Mouse (Mus musculus) thymus, postnatal 4 days (tissue): ENCODE data around the gene Slc39a11.
"Not testable (repeated sequence)": the region's sequence is repeated elsewhere in the genome, so short reads cannot be mapped to it uniquely, and the experiment has no call there.

Source experiments
- DNase-seq: peaks from one replicate; pipeline ENCODE4 v3.0.0; 2021

The Slc39a11 gene

DNA sequence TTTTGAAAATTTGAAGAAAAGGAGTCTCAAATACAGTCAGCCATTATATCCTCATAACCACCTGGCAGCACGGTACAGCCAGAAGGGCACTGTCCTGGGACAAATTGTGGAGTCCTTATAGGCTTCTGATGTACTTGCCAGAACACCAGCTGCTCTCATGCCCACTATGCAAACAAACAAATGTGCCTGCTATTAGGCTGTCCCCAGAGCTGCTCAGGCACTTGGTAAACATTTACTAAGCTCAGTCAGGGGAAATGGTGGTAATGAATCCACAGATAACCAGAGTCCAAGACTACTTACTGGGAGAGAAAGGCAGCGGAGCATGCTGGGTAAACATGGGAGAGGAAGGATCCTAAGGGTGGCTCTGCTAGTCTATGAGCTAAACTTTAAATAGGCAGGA is 17.2 kb upstream of the Slc39a11 start:
- no peak for DNase-seq

DNA sequence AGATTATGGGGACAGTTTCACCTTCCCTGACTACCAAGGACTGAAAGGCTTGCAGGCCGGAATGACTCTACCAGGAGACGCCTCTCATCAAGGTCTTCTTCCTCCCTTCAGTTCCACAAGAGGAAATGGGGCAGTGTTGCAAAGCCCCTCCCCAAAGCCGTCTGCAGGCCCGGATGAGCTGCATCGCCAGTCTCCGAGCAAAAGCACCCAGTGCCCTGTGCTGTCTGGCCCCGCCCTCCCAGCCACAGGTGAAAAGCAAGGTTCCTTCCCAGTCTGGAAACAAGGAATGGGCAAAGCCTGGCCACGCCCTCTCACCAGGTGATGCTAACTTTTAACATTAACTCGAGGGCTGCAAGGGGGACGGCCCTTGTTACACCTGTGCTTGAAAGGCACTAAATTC is 16.8 kb upstream of the Slc39a11 start:
- DNase-seq: peak; percentile 63

DNA sequence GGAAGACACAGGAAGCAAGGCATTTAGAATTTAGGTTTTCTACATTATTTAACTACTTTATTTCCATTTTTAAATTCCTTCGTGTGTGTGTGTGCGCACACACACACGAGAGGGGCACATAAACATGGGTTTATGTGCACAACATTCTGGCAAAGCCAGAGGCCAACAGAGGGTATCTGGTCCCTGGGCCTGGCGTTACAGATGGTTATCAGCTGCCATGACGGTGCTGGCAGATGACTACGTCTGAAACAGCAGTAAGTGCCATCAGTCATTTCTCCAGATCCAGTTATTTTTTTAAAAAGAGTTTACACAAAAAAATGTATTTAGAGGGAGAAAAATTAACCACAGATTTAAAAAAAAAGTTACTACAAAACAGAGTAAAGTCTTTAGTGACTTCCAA is 16.3 kb upstream of the Slc39a11 start:
- no peak for DNase-seq

DNA sequence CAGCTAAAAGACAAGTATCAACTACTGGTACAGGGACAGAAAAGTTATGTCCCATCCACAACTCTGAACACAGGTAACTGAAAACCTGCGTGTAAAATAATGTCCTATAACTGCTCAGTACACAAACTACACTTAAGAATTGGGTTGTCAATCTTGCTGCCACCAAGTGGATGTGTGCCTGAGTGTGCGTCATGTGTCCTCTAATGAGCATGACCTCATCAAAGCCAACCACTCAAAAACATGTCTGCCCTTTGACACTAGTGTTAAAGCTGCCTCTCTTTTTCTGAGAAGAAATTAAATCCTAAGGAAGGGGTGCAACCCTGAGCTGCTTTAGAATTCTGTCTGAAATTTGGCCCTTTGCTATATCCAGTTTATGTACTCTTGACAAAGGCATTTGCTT is 14.4 kb upstream of the Slc39a11 start:
- DNase-seq: no peak

DNA sequence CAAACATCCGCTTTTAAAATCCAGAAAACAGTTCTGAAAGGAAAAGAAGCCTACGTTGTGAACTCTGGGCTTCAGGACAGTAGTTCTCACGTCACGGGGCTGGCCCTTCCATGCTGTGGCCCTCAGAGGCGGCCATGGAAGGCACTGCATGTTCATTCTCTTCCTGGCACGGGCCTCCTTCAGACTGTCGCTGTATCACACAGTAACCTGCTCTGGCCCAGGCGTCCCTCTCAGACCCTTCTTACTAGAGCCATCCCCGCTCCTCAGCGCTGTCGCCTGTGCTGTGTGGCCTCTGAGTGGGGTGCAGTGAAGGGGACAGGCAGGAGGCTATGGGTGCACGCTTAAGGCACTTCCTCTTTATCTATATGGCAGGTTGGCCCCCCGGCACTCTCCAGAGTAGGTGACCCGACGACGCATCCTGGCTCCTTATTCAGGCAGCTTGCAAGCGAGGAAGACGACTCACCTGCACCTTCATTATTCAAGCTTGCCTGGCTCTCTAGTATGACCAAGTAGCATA is 12.0 kb upstream of the Slc39a11 start:
- DNase-seq: no peak

DNA sequence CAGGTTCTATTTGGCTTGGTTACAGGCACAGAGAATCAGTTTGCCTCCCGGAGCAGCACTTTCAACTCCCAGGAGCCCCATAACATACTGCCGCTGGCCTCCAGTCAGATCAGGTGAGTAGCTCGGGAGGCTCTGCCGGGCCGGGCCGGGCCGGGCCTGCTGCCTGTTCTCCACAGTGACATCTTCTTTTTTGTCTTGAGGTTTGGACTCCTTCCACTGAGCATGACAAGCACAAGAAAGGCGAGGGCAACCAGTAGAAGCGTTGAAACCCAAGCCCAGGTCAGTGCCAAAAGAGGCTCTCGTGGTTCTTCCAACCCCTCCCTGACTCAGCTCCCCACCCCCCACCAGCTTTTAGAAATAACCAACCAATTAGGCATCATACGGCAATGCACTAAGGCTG is 11.1 kb upstream of the Slc39a11 start:
- DNase-seq: no peak

DNA sequence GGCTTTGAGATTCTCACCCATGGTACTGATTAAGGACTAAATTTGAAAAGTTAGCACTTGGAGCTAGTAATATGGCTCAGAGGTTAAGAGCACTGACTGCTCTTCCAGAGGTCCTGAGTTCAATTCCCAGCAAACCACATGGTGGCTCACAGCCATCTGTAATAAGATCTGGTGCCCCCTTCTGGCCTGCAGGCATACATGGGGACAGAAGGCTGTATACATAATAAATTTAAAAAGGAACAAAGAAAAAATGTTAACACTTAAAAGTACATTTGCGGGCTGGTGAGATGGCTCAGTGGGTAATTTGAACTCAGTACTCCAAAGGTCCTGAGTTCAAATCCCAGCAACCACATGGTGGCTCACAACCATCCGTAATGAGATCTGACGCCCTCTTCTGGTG is 10.3 kb upstream of the Slc39a11 start:
- DNase-seq: not testable (repeated sequence)

DNA sequence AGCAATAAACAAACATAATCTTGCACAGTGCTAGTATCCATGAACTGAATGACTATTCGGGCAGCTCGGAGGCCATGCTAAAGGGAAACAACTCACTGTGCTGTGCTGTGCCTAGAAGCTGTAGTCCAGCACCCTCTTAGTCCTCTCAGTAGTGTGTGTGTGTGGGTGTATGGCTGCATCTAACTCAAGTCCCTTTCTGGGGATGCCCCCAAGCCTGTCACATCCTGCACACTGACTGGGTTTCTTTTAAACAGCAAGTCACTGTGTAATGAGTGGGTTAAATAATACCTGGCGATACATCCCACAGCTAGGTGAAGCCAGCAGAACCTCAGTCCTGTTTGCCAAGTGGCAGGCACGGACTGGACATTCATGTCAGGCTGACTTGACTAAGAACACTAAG is 8.9 kb upstream of the Slc39a11 start:
- DNase-seq: no peak

DNA sequence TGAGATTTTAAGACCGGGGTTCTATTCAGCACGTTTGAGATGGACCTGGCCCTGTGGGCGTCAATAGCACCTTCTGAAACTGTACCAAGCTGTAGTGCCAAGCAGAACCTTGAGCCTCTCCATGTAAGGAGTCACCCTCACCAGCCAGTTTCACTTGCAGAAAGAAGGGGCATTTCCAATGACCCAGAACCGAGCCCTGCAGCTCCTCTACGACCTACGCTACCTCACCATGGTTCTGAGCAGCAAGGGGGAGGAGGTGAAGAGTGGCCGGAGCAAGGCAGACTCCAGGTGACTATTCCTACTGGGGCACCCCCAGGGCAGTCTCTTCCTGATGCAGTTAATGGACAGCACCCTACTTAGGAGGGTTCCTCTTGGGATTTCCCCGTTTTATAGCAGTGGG is 8.4 kb upstream of the Slc39a11 start:
- no peak for DNase-seq

DNA sequence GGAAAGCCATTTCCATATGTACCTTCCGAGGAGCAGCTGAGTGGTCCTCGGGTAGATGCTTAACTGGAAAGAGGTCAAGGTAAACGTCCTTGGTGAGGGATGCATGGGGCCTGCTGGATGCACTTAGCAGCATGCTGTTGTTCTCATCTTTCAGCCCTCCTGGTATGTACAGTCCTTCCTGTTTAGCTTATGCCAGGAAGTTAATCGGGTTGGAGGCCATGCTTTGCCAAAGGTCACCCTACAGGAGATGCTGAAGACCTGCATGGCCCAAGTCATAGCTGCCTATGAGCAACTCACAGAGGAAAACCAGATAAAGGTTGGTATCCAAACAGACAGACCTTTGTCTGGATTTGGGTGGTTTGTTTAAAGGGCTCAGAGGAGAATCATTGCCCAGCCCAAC is 7.3 kb upstream of the Slc39a11 start:
- no peak for DNase-seq

DNA sequence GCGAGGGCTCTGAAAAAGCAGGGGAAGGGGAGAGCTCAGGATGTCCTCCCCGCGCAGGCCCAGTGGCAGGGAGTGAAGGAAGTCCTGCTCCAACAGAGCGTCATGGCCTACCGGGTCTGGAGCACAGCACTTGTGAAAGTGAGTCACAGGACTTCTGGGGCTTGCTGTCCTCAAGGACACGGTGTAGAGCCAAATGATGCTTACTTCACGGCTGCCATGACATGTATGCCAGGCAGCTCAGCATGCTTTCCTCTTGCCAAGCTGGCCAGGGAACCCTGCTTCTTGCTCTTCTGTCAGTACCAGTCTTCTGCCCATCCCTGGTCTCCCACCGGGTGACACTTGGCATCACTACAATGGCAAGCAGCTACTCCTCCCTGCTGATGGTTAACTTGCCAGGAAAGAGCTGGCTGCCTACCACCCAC is 6.6 kb upstream of the Slc39a11 start:
- DNase-seq: no peak

DNA sequence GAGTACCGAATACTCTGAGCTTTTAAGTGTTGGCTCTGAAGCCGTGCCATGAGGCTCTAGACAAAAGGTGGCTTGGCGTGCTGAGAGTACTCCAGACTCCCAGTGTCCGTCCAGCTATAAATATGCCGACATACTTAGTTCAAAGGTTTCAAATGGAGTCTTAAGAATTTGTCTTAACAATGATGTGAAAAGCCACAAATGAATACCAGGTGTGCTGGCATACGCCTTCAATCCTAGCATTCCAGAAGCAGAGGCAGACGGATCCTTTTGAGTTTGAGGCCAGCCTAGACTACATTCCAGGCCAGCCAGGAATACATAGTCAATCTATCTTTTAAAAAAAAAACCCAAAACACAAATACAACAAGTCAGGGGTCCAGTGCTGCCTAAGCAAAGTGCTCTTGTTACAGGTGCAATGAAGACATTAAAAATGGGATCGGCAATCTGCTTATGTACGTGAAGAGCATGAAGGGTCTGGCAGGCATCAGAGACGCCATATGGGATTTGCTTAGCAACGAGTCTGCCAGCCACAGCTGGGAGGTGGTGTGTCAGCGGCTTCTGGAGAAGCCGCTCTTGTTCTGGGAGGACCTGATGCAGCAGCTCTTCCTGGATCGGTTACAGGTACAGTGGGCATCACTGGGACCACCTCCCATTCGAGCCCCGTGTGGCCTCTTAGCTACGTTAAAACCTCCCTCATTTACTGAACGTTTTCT is 4.8 kb upstream of the Slc39a11 start:
- no peak for DNase-seq

DNA sequence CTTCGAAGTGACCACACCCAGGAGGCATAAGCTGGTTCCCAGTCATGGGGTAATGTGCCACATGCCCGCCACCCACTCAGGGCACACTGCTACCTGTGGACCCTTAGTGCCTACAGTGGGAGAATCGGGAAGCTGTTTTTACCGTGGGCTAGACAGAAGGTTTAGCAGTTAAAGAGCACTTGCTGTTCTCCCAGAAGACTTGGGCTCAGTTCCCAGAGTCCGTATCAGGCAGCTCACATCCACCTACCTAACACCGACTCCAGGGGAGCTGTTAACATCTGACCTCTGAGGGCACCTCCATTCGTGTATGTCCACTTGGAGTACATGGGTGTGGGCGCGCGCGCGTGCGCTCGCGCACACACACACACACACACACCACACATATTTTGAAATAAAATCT is 4.2 kb upstream of the Slc39a11 start:
- no peak for DNase-seq

DNA sequence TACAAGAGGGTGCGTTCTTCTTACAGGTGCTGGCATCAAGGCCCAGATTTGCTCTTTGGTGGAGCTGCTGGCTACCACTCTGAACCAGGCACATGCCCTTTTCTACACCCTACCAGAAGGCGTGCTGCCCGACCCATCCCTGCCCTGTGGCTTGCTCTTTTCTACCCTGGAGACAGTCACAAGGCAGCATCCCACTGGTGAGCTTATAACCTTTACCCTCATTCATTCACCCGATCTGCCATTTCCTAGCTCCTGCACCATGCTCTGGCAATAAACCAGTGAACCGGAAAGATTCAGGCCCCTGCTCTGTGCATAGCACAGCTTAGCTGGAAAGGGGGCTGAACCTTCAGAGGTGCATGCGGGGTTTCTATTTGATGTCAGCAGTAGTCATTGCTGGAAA is 2.6 kb upstream of the Slc39a11 start:
- DNase-seq: no peak

DNA sequence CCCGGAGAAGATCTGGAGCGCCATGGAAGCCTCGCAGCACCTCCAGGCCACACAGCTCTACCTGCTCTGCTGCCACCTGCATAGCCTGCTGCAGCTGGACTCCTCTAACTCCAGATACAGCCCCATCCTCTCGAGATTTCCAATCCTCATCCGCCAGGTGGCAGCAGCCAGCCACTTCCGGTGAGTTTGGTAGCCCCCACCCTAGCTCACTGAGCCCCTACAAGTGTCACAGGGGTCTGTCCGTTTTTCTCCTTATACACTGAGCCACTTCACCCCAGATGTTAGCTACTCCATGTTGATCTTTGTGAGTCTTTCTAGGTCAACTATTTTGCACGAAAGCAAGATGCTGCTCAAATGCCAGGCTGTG is 2.0 kb upstream of the Slc39a11 start:
- peak; percentile 78 for DNase-seq

DNA sequence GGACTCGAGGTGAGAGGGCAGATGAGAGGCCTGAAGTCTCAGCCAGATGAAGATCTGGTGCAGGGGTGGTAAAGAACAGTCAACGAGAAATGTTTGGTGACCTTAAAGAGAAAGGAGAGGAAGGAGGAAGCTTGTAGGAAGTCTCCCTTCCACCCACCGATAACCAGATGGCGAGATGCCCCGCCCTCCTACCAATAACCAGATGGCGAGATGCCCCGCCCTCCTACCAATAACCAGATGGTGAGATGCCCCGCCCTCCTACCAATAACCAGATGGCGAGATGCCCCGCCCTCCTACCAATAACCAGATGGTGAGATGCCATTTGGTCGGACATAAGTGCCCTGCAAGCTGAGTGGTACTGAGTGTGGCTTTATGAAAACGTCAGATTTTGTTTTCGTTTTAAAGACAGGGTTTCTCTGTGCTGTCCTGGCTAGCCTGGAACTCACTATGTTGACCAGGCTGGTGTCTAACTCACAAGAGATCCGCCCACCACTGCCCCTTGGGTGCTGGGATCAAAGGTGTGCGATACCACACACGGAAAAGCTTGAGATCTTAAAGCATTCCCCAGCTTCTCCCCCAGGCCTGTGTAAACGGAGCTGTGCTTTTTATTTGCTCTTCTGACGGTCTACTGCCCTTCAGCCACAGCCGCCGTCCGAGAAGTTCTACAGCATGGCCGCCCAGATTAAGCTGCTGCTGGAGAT is 1.5 kb upstream of the Slc39a11 start:
- no peak for DNase-seq

DNA sequence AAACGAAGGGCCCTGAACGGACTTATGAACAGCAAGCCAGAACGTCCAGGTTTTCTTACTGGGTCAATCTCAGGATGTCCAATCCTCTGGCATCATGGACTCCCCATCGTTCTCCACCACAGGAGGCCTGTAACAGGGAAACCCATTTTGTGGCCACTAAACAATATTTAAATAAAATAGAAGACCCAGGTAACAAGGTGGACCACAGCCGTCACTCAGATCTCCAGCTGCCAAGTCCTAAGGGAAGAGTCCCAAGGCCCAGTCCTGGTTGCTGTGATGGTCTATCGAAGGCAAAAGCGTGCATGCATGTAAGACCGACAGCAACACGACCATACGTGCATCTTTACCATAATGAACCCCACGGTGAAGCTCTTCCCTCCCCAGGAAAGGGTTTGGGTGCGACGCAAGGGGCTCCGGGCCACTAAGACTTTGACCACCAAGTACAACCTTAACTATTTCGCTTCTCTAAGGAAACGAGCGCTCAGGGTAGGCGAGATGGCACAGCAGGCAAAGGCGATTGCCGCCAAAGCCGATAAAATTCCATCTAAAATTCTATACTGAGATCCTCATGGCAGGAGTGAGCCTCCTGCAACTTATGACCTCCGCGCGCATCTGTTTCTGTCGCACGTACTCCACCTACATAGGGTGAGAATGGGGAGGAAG is 1.1 kb downstream of the Slc39a11 start, which contains the start of gene Cog1:
Gene Cog1, plus strand, starts transcription at position 480 of the 663 bp plus-strand sequence.
- no peak for DNase-seq

DNA sequence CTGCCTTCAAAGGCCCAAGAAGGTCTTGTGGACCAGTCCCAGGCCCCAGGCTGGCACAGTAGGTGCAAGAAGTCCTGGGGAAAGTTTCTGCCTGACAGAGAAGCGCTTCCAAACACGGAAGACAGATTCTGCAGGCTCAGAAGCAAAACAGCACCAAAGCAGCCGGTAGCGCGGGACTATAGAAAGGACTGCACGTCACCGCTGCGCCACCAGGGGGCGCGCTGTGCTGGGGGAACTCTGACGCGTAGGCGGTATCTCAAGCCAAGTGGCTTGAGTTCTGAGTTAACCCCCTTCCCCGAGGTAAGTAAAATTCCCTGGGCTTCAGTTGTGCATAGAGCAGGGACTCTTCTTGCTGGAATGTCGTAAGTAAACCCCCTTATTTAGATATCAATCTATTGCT is 1.7 kb downstream of the Slc39a11 start:
- peak; percentile 95 for DNase-seq

DNA sequence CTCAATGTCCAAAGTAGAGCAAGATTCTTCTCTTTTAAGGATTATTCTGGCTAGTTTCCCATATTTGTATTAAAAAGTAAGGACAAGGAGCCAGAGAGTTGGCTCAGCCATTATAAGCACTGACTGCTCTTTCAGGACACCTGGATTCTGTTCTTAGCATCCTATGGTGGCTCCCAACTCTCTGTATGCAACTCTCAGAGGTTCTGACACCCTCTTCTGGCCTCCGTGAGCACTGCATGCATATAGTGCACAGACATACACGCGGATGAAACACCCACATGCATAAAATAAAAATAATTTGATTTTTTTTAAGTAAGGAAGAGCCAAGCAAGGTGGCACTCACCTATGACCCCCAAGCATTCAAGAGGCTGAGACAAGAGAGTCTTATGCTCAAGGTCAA is 4.7 kb downstream of the Slc39a11 start:
- DNase-seq: no peak

DNA sequence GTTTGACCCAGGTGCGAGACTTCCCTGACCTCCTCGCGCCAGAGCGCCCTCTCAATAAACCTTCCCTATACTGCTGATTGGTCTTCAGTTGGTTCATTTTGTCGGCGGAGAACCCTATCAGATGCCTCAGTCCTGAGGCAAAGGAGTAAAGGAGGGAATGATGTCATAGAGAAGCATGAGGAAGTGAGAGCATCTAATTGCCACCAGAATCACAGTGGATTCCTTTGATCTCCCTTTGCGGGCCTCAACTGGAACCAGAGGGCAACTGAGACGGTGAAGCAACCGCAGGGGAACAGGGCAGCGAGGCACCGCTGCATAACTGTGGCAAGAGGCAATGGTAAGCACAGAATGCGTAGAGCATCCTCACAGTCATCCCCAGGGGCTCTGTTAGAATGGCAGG is 11.2 kb downstream of the Slc39a11 start:
- DNase-seq: no peak

DNA sequence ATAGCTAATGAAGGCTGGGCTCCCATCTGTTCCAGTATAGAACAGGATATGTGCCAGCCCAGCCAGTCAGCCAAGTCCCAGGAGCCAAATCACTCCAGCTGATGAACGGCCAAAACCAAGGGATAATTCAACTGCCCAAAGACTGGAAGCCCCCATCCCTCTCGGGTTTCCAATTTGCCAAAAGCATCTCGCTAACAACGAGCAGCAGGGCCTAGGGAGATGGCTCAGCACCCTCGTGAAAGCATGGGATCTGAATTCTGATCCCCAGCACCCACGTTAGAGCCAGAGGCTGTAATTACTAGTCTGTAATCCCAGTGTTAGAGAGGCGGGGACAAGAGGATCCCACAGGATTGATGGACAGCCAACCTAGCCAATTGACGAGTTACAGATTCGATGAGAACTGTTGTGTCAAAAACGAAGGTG is 15.2 kb downstream of the Slc39a11 start:
- DNase-seq: no peak

DNA sequence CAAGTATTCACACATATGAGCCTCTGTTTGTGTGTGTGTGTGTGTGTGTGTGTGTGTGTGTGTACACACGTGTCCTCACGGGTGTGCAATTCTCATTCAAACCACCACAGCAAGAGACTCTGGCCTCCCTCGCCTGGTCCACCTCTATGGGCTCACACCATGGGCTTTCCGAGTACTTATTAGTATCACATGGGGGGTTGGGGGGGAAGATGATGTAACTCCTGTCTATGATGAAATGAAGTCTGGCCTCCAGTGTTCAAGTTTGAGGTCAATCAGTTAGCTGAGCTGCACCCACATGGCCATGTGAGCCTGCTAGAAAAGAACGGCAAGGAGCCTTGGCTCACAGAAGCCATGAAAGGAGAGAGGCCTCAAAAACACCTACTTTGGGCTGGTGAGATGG is 16.5 kb downstream of the Slc39a11 start:
- no peak for DNase-seq

DNA sequence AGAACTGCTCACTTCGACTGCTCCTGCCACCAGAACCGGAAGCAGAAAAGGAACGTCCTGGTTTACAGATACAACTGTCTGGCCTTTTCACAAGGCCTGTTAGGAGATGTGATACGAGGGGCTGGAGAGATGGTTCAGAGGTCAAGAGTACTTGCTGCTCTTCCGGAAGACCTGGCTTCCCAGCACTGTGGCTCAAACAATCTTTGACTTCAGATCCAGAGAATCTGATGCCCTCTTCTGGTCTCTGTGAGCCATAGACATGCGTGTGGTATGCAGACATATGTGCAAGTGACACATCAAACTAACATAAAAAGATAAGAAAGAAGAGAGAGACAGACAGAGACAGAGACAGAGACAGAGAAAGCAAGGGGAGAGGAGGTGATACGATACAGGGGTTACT is 17.6 kb downstream of the Slc39a11 start:
- no peak for DNase-seq

DNA sequence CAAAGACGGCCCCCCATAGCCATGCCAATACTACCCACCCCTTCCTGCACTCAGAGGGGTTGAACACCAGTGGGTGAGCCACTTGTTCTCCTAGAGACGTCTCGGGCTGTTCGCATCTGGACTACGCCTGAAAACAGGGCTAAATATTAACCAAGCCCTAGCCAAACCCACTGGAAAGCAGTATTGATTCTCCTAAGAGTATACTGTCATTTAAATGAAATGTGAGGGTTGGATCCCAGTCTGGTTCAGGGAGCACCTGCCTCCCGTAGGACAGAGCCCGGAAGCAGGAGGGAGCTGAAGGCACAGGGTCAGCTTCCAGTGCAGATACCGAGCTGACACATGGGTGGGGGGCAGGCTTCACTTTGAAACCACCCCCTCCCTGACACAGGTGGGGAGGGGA is 18.0 kb downstream of the Slc39a11 start:
- no peak for DNase-seq
